Mouse (Mus musculus) myocyte (in vitro differentiated cells): Measurements from ENCODE around the gene Dnah5. TPM values are rescaled to one million over a fixed set of nuclear protein-coding genes. Genes with fewer than 3 reads are reported as not detected.

Experiments used
- H3K27me3 ChIP-seq: one replicate; pipeline ENCODE4 v1.6.1; 2011; ENCODE audit not compliant: control insufficient read depth, insufficient read depth, insufficient read length
- H3K36me3 ChIP-seq: one replicate; pipeline ENCODE4 v1.6.1; 2011; ENCODE audit not compliant: control insufficient read depth, insufficient read depth
- H3K4me2 ChIP-seq: one replicate; pipeline ENCODE4 v1.6.1; 2011; ENCODE audit warnings: low read depth, control low read depth
- H3K4me3 ChIP-seq: one replicate; pipeline ENCODE4 v1.5.1; 2011; ENCODE audit warnings: mild to moderate bottlenecking, control low read depth, moderate library complexity
- H3K79me2 ChIP-seq: one replicate; pipeline ENCODE4 v1.6.1; 2011; ENCODE audit not compliant: control insufficient read depth, insufficient read depth
- H3ac ChIP-seq: one replicate; pipeline ENCODE4 v1.6.1; 2011; ENCODE audit not compliant: control insufficient read depth, insufficient read length
- CEBPB ChIP-seq: IDR thresholded peaks from 2 replicates; pipeline ENCODE4 v1.6.1; 2011; ENCODE audit warnings: mild to moderate bottlenecking, moderate library complexity; ENCODE audit not compliant: poor library complexity, insufficient read depth, severe bottlenecking
- E2F4 ChIP-seq: IDR thresholded peaks from one replicate; pipeline ENCODE4 v1.6.1; 2011; ENCODE audit warnings: mild to moderate bottlenecking, control low read depth, moderate library complexity; ENCODE audit not compliant: insufficient read depth
- MAX ChIP-seq: IDR thresholded peaks from one replicate; pipeline ENCODE4 v1.6.1; 2011; ENCODE audit warnings: low read depth, mild to moderate bottlenecking, control low read depth
- MYOD1 ChIP-seq, 3 experiments: IDR thresholded peaks; one replicate each; pipeline ENCODE4 v1.6.1; 2011; ENCODE audit warnings: control low read depth in 2 of 3, low read depth in 2 of 3, mild to moderate bottlenecking in 2 of 3, moderate library complexity in 1 of 3; ENCODE audit not compliant: insufficient read length in 2 of 3, control insufficient read depth in 1 of 3
- MYOG ChIP-seq, 3 experiments: IDR thresholded peaks; one replicate each; pipeline ENCODE4 v1.6.1; 2011; ENCODE audit warnings: control low read depth in 2 of 3, low read depth in 2 of 3, mild to moderate bottlenecking in 2 of 3; ENCODE audit not compliant: insufficient read length in 2 of 3, control insufficient read depth in 1 of 3, insufficient read depth in 1 of 3
- POLR2A ChIP-seq: IDR thresholded peaks from one replicate; pipeline ENCODE4 v1.6.1; 2011; ENCODE audit warnings: low read depth, mild to moderate bottlenecking, control low read depth, moderate library complexity; ENCODE audit not compliant: insufficient read length
- POLR2AphosphoS2 ChIP-seq: IDR thresholded peaks from one replicate; pipeline ENCODE4 v1.6.1; 2011; ENCODE audit warnings: low read depth, control low read depth; ENCODE audit not compliant: insufficient read length
- REST ChIP-seq: IDR thresholded peaks from one replicate; pipeline ENCODE4 v1.6.1; 2011; ENCODE audit warnings: mild to moderate bottlenecking, control low read depth, moderate library complexity; ENCODE audit not compliant: insufficient read depth, insufficient read length
- SRF ChIP-seq: IDR thresholded peaks from one replicate; pipeline ENCODE4 v1.6.1; 2011; ENCODE audit warnings: low read depth; ENCODE audit not compliant: control insufficient read depth, insufficient read length
- TCF12 ChIP-seq: IDR thresholded peaks from one replicate; pipeline ENCODE4 v1.6.1; 2011; ENCODE audit warnings: mild to moderate bottlenecking, control low read depth; ENCODE audit not compliant: poor library complexity, insufficient read depth, severe bottlenecking
- TCF3 ChIP-seq: IDR thresholded peaks from one replicate; pipeline ENCODE4 v1.6.1; 2011; ENCODE audit warnings: low read depth, control low read depth; ENCODE audit not compliant: insufficient read length
- USF1 ChIP-seq: IDR thresholded peaks from one replicate; pipeline ENCODE4 v1.6.1; 2011; ENCODE audit warnings: low read depth, mild to moderate bottlenecking, control low read depth, moderate library complexity
- polyA plus RNA-seq: library from polyadenylated mRNA; unstranded; fragments of >200 nt; fragmentation: generic; extraction: Trizol; gene quantifications from one replicate; pipeline ENCODE4 v1.2.1, GENCODE M21; 2012; ENCODE audit warnings: missing spikeins

Gene Dnah5
- polyA plus RNA-seq: 0.05 TPM

DNA sequence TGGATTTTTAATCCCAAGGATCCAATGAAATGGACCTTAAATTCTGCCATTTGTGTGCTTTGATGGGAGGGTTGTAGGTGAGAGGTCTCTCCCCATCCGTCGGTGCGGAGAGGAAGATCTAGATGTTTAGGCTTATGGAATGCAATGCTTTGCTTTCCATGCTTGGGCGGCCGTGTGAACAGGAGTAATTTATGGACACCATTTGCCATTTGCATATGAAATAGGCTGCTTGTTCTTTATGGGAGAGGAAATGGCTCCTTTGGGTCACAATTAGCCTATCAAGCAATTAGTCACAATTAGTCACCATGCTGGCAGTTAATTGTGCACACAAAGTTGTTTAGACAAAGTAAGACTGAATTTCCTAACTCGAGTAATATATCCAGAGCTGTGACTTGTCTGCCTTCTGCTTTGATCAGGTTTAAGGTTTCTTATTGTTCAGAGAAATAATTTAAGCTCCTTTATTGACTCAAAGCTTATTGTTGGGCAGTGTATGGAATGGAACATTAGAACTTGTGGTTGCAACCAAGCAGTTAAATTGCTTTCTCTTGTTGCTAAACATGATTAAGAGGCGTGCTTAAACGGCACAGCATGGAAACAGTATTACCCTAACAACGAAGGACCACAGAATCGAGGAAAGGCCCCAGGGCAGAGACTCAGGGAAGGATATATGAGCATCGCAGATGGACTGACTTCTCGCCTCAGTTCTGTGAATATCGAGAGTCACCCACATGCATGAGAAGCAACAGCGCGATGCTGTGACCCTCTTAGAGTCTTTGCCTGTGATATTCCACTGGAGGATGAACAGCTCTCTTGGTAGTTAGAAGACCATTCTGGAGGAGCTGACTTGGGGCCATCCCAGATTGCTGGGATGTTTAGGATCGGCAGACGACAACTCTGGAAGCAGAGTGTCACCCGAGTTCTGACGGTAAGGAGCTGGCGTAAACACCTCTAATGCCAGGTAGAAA lies at the start of gene Dnah5:
Gene Dnah5 (plus strand): TSS at position 642 of the 965 bp plus-strand sequence.
- Histone ChIP-seq H3ac (no peak within 1 kb of the TSS), H3K36me3 (no peaks in the 10 kb centered on the region), H3K4me2 (no peak within 1 kb of the TSS), H3K4me3 (no peak within 1 kb of the TSS), H3K27me3 (peaks cover 11% of the 10 kb centered on the region), H3K79me2 (no peaks in the 10 kb centered on the region)
- TF ChIP-seq POLR2A (no peak), USF1 (no peak), POLR2AphosphoS2 (no peak)

GRCm38 (mm10) chr15:28154822-28155501 lies 48.6 kb upstream of the Dnah5 start:
- Histone ChIP-seq H3K79me2 (no peaks in the 10 kb centered on the region), H3K4me3 (no peak overlapping the region), H3K4me2 (no peak overlapping the region), H3K27me3 (no peaks in the 10 kb centered on the region), H3ac (no peak overlapping the region), H3K36me3 (no peaks in the 10 kb centered on the region)
- no peak for TF ChIP-seq MYOD1 (IDR thresholded peaks at IDR 0.05; ENCODE audit: control insufficient read depth in 1 of 3, insufficient read length in 2 of 3, low read depth in 2 of 3)
- no peak for TF ChIP-seq MAX
- TF ChIP-seq POLR2A: no peak
- TF ChIP-seq REST: no peak
- no peak for TF ChIP-seq SRF
- TF ChIP-seq POLR2AphosphoS2: no peak
- TF ChIP-seq TCF3: no peak
- TF ChIP-seq E2F4: no peak
- TF ChIP-seq MYOG (IDR thresholded peaks at IDR 0.05; ENCODE audit: control insufficient read depth in 1 of 3, insufficient read depth in 1 of 3, insufficient read length in 2 of 3, low read depth in 2 of 3): no peak
- no peak for TF ChIP-seq TCF12
- no peak for TF ChIP-seq CEBPB
- no peak for TF ChIP-seq USF1

- H3K36me3 ChIP-seq: no peaks in the 10 kb centered on the region
- H3K4me3 ChIP-seq: peak overlapping the region; percentile 34
- no peaks in the 10 kb centered on the region for H3K27me3 ChIP-seq
- H3K4me2 ChIP-seq: peak overlapping the region; percentile 90
- H3K79me2 ChIP-seq: no peaks in the 10 kb centered on the region
- H3ac ChIP-seq: peak overlapping the region; percentile 6
- TF ChIP-seq POLR2AphosphoS2: peak; percentile 48
- TF ChIP-seq REST: no peak
- TF ChIP-seq MYOG (IDR thresholded peaks at IDR 0.05; ENCODE audit: control insufficient read depth in 1 of 3, insufficient read depth in 1 of 3, insufficient read length in 2 of 3, low read depth in 2 of 3): peak in 1 of 3 experiments; percentile 64
- peak; percentile 28 for TF ChIP-seq SRF
- TF ChIP-seq MAX: no peak
- no peak for TF ChIP-seq TCF3
- TF ChIP-seq MYOD1 (IDR thresholded peaks at IDR 0.05; ENCODE audit: control insufficient read depth in 1 of 3, insufficient read length in 2 of 3, low read depth in 2 of 3): peak in 1 of 3 experiments; percentile 72
- TF ChIP-seq POLR2A: peak; percentile 61
- TF ChIP-seq TCF12: no peak
- TF ChIP-seq CEBPB: peak; percentile 99
These were observed 44.6 kb upstream of the Dnah5 start for GRCm38 (mm10) chr15:28158771-28159489.

- Histone ChIP-seq H3K36me3 (no peaks in the 10 kb centered on the region), H3K4me3 (no peak overlapping the region), H3ac (no peak overlapping the region), H3K79me2 (no peaks in the 10 kb centered on the region), H3K4me2 (no peak overlapping the region), H3K27me3 (no peaks in the 10 kb centered on the region)
- TF ChIP-seq MYOG (IDR thresholded peaks at IDR 0.05; ENCODE audit: control insufficient read depth in 1 of 3, insufficient read depth in 1 of 3, insufficient read length in 2 of 3, low read depth in 2 of 3): no peak
These were observed 41.3 kb upstream of the Dnah5 start for GRCm38 (mm10) chr15:28162291-28162690.

DNA sequence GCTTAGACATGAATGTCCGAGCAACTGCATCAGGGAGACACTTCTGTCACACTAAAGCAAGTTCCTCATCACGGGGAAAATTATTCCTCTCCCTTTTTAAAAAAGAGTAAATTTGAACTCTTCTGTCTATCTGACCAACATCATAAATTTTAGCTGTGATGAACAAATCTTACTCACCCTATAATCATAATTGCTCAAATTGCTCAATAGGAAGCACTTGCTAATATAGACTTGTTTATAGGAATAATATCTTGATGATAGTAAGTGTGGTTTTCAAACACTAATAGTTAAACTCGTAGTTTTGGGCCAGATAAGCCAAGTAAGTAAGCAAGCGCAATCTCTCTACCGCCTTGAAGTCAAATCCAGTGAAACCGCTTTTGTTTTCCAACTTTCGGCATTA lies 38.3 kb upstream of the Dnah5 start:
- TF ChIP-seq REST: no peak
- no peak for TF ChIP-seq TCF3
- TF ChIP-seq CEBPB: peak; percentile 55; the same call in 1 of the 2 replicates
- Histone ChIP-seq H3K4me2 (no peak overlapping the region), H3ac (no peak overlapping the region), H3K4me3 (no peak overlapping the region), H3K79me2 (no peaks in the 10 kb centered on the region), H3K27me3 (no peaks in the 10 kb centered on the region), H3K36me3 (no peaks in the 10 kb centered on the region)
